Mouse (Mus musculus): ENCODE results near the gene Ntsr1.

DNA sequence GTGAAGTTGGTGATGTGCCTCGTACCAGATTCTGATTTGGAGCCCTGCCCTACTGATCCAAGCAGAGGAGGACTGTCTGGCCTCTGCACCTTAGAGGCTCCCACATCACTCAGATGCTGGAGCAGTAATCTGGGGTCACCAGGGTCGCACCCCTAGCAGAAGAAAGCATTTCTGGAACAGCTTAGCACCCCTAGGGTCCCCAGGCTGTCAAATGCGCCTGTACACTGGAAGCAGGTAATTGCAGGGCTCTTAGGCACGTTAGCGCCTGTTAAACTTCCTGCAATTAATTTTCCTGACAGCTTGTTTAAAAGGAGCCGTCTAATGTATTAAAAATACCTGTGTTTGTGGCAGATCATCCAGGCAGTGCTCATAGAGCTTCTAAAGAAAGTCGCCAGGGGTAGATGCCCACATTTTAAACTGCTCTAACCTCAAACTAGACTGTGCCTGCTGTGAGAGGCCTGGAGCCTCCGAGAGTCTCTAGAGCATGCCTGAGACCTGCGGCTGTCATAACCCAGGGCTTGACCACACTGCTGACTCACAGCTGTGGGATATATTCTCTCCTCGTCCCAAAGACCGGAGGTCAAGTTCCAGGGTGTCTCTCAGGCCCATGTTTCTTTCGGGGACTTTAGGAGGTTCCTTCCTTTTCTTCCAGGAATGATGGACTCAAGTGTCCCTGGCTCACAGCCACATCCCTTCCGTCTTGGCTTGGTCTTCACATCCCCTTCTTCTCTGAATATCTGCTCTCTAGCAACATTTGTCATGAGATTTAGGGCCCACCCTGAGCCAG lies 12.3 kb downstream of the Ntsr1 start:
- no peak for TF ChIP-seq CTCF (IDR thresholded peaks at IDR 0.05; ENCODE audit: low read depth)
- TF ChIP-seq EP300 (optimal IDR thresholded peaks at IDR 0.05): no peak

Measured in stomach, postnatal 0 days (tissue).